Mouse (Mus musculus): Measurements from ENCODE around the gene Pom121. TPM values are rescaled to one million over a fixed set of nuclear protein-coding genes. Genes with fewer than 3 reads are reported as not detected.

Gene Pom121
- 26.5 and 29.6 TPM in 2 replicates for polyA plus RNA-seq (2012; rRNA removed)

GRCm38 (mm10) chr5:135394004-135394823 is at the start of gene Pom121:
Gene Pom121, minus strand, starts transcription at chr5:135394546.
- Histone ChIP-seq H3K27me3 (ENCODE audit: control insufficient read depth, insufficient read depth, low read length) (no peaks in the 10 kb centered on the region), H3K36me3 (ENCODE audit: control insufficient read depth, insufficient read depth, low read length) (peaks cover 14% of the 10 kb centered on the region), H3K27ac (ENCODE audit: insufficient read depth, low read length) (peak within 1 kb of the TSS; percentile 64), H3K4me3 (ENCODE audit: extremely low read depth, insufficient read depth, insufficient read length) (peak within 1 kb of the TSS; percentile 83), H3K4me1 (ENCODE audit: control insufficient read depth, insufficient read depth, insufficient read length) (no peaks in the 10 kb centered on the region; the same call in 1 of the 2 replicates)
- under 1% methylated on average over 108 of the region's 110 CpGs for WGBS
- TF ChIP-seq CTCF (IDR thresholded peaks at IDR 0.05; ENCODE audit: extremely low read depth, insufficient read depth, insufficient read length, insufficient replicate concordance) (no peak), POLR2A (IDR thresholded peaks at IDR 0.05; ENCODE audit: low read depth, low read length) (peak; percentile 20; the same call in 1 of the 2 replicates)
- DNase-seq (ENCODE audit: low read depth in 1 of 2, low spot score in 2 of 2) = peak; percentile 73 to 85

DNA sequence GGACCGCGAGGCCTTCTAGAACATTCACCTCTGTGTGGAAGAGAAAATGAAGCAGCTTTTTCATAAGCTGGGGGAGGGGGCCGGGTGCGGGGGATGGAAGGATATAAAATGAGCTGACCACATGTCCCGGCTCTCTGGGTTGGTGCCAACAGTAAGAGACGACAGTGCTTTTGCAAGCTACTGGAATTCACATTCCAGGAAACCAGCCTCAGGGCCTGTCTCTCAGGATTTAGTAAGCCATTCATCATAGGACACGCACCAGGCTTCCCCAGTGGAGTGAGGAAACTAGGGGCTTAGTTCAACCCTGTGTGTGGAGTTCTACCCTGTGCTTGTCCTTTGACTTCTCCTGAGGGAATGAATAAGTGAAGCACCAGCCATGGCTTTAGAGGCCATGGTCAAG is 48.1 kb upstream of the Pom121 start:
- Histone ChIP-seq H3K36me3 (ENCODE audit: control insufficient read depth, insufficient read depth, low read length) (0 out of 2 replicates have a peak, but pooled peaks cover 2% of the 10 kb centered on the region), H3K27me3 (ENCODE audit: control insufficient read depth, insufficient read depth, low read length) (no peaks in the 10 kb centered on the region), H3K4me1 (ENCODE audit: control insufficient read depth, insufficient read depth, insufficient read length) (no peaks in the 10 kb centered on the region), H3K4me3 (ENCODE audit: extremely low read depth, insufficient read depth, insufficient read length) (no peak overlapping the region), H3K27ac (ENCODE audit: insufficient read depth, low read length) (no peak overlapping the region)
- WGBS = 84% methylated on average over 7 of the region's 7 CpGs
- TF ChIP-seq POLR2A (IDR thresholded peaks at IDR 0.05; ENCODE audit: low read depth, low read length) (no peak), CTCF (IDR thresholded peaks at IDR 0.05; ENCODE audit: extremely low read depth, insufficient read depth, insufficient read length, insufficient replicate concordance) (no peak)
- no peak for DNase-seq (ENCODE audit: low read depth in 1 of 2, low spot score in 2 of 2)

- no peak overlapping the region for H3K27ac ChIP-seq (ENCODE audit: insufficient read depth, low read length)
- TF ChIP-seq CTCF (IDR thresholded peaks at IDR 0.05; ENCODE audit: extremely low read depth, insufficient read depth, insufficient read length, insufficient replicate concordance) = no peak
- TF ChIP-seq POLR2A (IDR thresholded peaks at IDR 0.05; ENCODE audit: low read depth, low read length) = no peak
- peak in 1 of 2 experiments; percentile 47 for DNase-seq (ENCODE audit: low read depth in 1 of 2, low spot score in 2 of 2)
- no peak overlapping the region for H3K4me3 ChIP-seq (ENCODE audit: extremely low read depth, insufficient read depth, insufficient read length)
- WGBS = 45% methylated on average over 10 of the region's 10 CpGs
- 0 out of 2 replicates have a peak, but pooled peaks cover 5% of the 10 kb centered on the region for H3K4me1 ChIP-seq (ENCODE audit: control insufficient read depth, insufficient read depth, insufficient read length)
- no peaks in the 10 kb centered on the region for H3K27me3 ChIP-seq (ENCODE audit: control insufficient read depth, insufficient read depth, low read length)
- peaks cover 1% of the 10 kb centered on the region; the same call in 1 of the 2 replicates for H3K36me3 ChIP-seq (ENCODE audit: control insufficient read depth, insufficient read depth, low read length)
Observed at GRCm38 (mm10) chr5:135435039-135435438, 40.7 kb upstream of the Pom121 start.

DNA sequence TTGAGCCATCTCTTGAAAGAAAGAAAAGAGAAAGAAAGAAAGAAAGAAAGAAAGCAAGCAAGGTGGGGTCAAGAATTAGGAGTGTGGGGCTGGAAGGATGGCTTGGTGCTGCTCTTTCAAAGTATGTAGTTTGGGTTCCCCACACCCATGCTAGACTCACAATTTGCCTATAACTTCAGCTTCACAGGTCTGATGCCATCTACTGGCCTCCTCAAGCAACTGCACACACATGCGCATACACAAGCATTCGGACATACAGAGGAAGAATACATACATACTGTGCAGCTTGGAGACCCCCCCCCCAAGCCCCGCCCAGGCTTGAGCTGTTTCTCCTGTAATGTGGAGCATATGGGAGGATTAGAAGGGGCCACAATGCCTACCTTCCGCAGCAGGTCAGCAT is 39.5 kb upstream of the Pom121 start:
- whole genome bisulfite sequencing = 93% methylated on average over 4 of the region's 4 CpGs
- peaks cover 1% of the 10 kb centered on the region; the same call in 1 of the 2 replicates for H3K36me3 ChIP-seq (ENCODE audit: control insufficient read depth, insufficient read depth, low read length)
- no peak overlapping the region for H3K4me3 ChIP-seq (ENCODE audit: extremely low read depth, insufficient read depth, insufficient read length)
- no peak overlapping the region for H3K27ac ChIP-seq (ENCODE audit: insufficient read depth, low read length)
- H3K27me3 ChIP-seq (ENCODE audit: control insufficient read depth, insufficient read depth, low read length) = no peaks in the 10 kb centered on the region
- TF ChIP-seq CTCF (IDR thresholded peaks at IDR 0.05; ENCODE audit: extremely low read depth, insufficient read depth, insufficient read length, insufficient replicate concordance) (no peak), POLR2A (IDR thresholded peaks at IDR 0.05; ENCODE audit: low read depth, low read length) (no peak)
- DNase-seq (ENCODE audit: low read depth in 1 of 2, low spot score in 2 of 2) = no peak
- 0 out of 2 replicates have a peak, but pooled peaks cover 5% of the 10 kb centered on the region for H3K4me1 ChIP-seq (ENCODE audit: control insufficient read depth, insufficient read depth, insufficient read length)

GRCm38 (mm10) chr5:135431111-135431510 is 36.8 kb upstream of the Pom121 start:
- Histone ChIP-seq H3K4me3 (ENCODE audit: extremely low read depth, insufficient read depth, insufficient read length) (no peak overlapping the region), H3K4me1 (ENCODE audit: control insufficient read depth, insufficient read depth, insufficient read length) (0 out of 2 replicates have a peak, but pooled peaks cover 5% of the 10 kb centered on the region), H3K36me3 (ENCODE audit: control insufficient read depth, insufficient read depth, low read length) (peaks cover 1% of the 10 kb centered on the region; the same call in 1 of the 2 replicates), H3K27ac (ENCODE audit: insufficient read depth, low read length) (no peak overlapping the region), H3K27me3 (ENCODE audit: control insufficient read depth, insufficient read depth, low read length) (no peaks in the 10 kb centered on the region)
- no peak for DNase-seq (ENCODE audit: low read depth in 1 of 2, low spot score in 2 of 2)
- 62% methylated on average over 6 of the region's 6 CpGs for WGBS
- TF ChIP-seq POLR2A (IDR thresholded peaks at IDR 0.05; ENCODE audit: low read depth, low read length) = no peak
- TF ChIP-seq CTCF (IDR thresholded peaks at IDR 0.05; ENCODE audit: extremely low read depth, insufficient read depth, insufficient read length, insufficient replicate concordance) = no peak

DNA sequence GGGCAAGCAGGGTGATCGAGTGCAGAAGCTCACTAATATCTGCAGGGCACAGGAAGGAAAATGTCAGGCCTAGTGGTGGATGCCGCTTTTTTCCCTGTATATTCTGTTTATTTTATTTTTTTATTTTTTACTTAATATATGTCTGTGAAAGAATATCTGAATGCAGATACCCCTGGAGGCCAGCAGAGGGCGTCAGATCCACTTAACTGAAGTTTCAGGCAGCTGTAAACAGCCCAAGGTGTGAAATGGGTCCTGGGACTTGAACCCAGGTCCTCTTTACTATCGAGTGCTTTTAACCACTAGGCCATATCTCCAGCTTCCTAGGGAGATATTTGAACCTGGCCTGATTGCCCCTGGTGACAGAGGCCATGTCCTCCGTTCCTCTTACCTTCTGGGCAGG is 34.4 kb upstream of the Pom121 start:
- Histone ChIP-seq H3K4me3 (ENCODE audit: extremely low read depth, insufficient read depth, insufficient read length) (no peak overlapping the region), H3K4me1 (ENCODE audit: control insufficient read depth, insufficient read depth, insufficient read length) (no peaks in the 10 kb centered on the region), H3K27ac (ENCODE audit: insufficient read depth, low read length) (no peak overlapping the region), H3K27me3 (ENCODE audit: control insufficient read depth, insufficient read depth, low read length) (no peaks in the 10 kb centered on the region), H3K36me3 (ENCODE audit: control insufficient read depth, insufficient read depth, low read length) (peaks cover 1% of the 10 kb centered on the region; the same call in 1 of the 2 replicates)
- no peak for DNase-seq (ENCODE audit: low read depth in 1 of 2, low spot score in 2 of 2)
- 71% methylated on average over 5 of the region's 5 CpGs for WGBS
- TF ChIP-seq POLR2A (IDR thresholded peaks at IDR 0.05; ENCODE audit: low read depth, low read length) = no peak
- TF ChIP-seq CTCF (IDR thresholded peaks at IDR 0.05; ENCODE audit: extremely low read depth, insufficient read depth, insufficient read length, insufficient replicate concordance) = peak; percentile 30; the same call in 1 of the 2 replicates
